Mouse (Mus musculus): ENCODE data around the gene Ebf4. TPM values are rescaled to one million over a fixed set of nuclear protein-coding genes. Genes with fewer than 3 reads are reported as not detected.
A peak's percentile ranks its signal among the peaks of the same experiment; 100 is the strongest.

Ebf4 gene
- polyA plus RNA-seq, 1 experiment from 2014 or later: 1.2 TPM

- Histone ChIP-seq H3K27me3 (replicated peaks; ENCODE audit: control insufficient read depth, insufficient read depth, low read length) (no peaks in the 10 kb centered on the region), H3K4me3 (ENCODE audit: low read length) (no peak overlapping the region), H3K9ac (ENCODE audit: low read depth, low read length) (no peak overlapping the region), H3K27ac (ENCODE audit: low read length) (no peak overlapping the region), H3K4me2 (ENCODE audit: low read depth, low read length) (no peak overlapping the region), H3K36me3 (ENCODE audit: control insufficient read depth, insufficient read depth, low read length) (no peaks in the 10 kb centered on the region), H3K9me3 (ENCODE audit: control insufficient read depth, low read length) (no peaks in the 10 kb centered on the region), H3K4me1 (ENCODE audit: control insufficient read depth, insufficient read depth, low read length) (peaks cover 4% of the 10 kb centered on the region; the same call in 1 of the 2 replicates)
- ATAC-seq: no peak
- 17% methylated on average over 6 of the region's 6 CpGs for WGBS
Measured at GRCm38 (mm10) chr2:130408194-130408593, 113.2 kb downstream of the Ebf4 start.

DNA sequence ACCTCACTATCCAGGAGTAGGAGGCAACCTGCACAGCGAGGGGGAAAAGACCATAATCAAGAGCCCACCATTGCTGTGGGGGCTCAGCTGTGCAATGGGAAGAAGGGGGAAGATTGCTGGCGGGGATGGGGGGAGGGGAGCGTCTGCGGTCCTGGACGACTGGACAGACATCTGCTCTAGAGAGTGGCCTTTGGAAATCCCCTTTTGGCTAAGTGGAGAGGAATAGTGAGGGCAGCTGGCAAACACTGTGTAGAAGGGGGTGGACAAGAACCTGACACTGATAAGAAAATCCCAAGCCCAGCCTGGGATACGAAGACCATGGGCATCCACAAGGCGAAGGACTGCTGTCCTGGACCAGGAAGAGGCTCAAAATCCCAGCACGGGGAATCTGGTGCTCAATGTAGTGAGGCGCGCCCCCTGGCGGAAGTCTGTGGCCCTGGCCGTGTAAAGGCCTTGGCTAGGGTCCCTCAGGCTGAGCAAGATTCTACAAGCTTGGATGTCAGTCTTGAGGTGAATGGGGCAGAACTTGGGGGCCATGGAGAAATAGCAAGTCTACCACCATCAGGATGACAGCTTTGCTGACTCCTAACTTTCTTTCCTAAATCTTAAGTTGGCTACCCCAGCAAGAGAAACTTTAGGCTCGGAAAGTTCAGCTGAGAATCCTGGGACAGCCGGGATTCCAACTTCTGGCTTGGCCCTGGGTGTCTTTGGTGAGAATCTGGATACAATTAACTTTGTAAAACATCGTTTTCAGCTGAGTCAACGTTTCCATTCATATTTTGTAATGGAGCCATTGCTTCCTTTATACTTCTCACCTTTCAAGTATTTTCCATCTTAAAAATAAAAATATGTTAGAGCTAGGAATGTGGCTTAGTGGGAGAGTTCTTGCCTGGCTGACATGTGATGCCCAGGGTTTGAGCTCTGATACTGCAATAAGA is 116.9 kb downstream of the Ebf4 start:
- WGBS: 38% methylated on average over 16 of the region's 16 CpGs
- no peak overlapping the region for H3K4me2 ChIP-seq (ENCODE audit: low read depth, low read length)
- peak; percentile 77 for ATAC-seq

GRCm38 (mm10) chr2:130412775-130413174 is 117.8 kb downstream of the Ebf4 start:
- no peaks in the 10 kb centered on the region for H3K36me3 ChIP-seq (ENCODE audit: control insufficient read depth, insufficient read depth, low read length)
- no peak overlapping the region for H3K4me3 ChIP-seq (ENCODE audit: low read length)
- H3K27me3 ChIP-seq (replicated peaks; ENCODE audit: control insufficient read depth, insufficient read depth, low read length): no peaks in the 10 kb centered on the region
- no peaks in the 10 kb centered on the region for H3K9me3 ChIP-seq (ENCODE audit: control insufficient read depth, low read length)
- no peak for ATAC-seq
- H3K9ac ChIP-seq (ENCODE audit: low read depth, low read length): no peak overlapping the region
- H3K4me1 ChIP-seq (ENCODE audit: control insufficient read depth, insufficient read depth, low read length): peaks cover 4% of the 10 kb centered on the region; the same call in 1 of the 2 replicates
- H3K4me2 ChIP-seq (ENCODE audit: low read depth, low read length): no peak overlapping the region
- 67% methylated on average over 3 of the region's 3 CpGs for WGBS
- no peak overlapping the region for H3K27ac ChIP-seq (ENCODE audit: low read length)

More for the DNA sequence above, 116.9 kb downstream of the Ebf4 start:
- H3K27me3 ChIP-seq (replicated peaks; ENCODE audit: control insufficient read depth, insufficient read depth, low read length): no peaks in the 10 kb centered on the region
- no peak overlapping the region for H3K9ac ChIP-seq (ENCODE audit: low read depth, low read length)
- H3K4me1 ChIP-seq (ENCODE audit: control insufficient read depth, insufficient read depth, low read length): peaks cover 4% of the 10 kb centered on the region; the same call in 1 of the 2 replicates
- H3K27ac ChIP-seq (ENCODE audit: low read length): no peak overlapping the region
- no peaks in the 10 kb centered on the region for H3K36me3 ChIP-seq (ENCODE audit: control insufficient read depth, insufficient read depth, low read length)
- no peak overlapping the region for H3K4me3 ChIP-seq (ENCODE audit: low read length)
- no peaks in the 10 kb centered on the region for H3K9me3 ChIP-seq (ENCODE audit: control insufficient read depth, low read length)

- H3K27me3 ChIP-seq (replicated peaks; ENCODE audit: control insufficient read depth, insufficient read depth, low read length): no peaks in the 10 kb centered on the region
- peaks cover 4% of the 10 kb centered on the region; the same call in 1 of the 2 replicates for H3K4me1 ChIP-seq (ENCODE audit: control insufficient read depth, insufficient read depth, low read length)
- whole genome bisulfite sequencing: 74% methylated on average over 6 of the region's 6 CpGs
- no peaks in the 10 kb centered on the region for H3K9me3 ChIP-seq (ENCODE audit: control insufficient read depth, low read length)
- no peak overlapping the region for H3K4me3 ChIP-seq (ENCODE audit: low read length)
- H3K4me2 ChIP-seq (ENCODE audit: low read depth, low read length): no peak overlapping the region
- H3K36me3 ChIP-seq (ENCODE audit: control insufficient read depth, insufficient read depth, low read length): no peaks in the 10 kb centered on the region
- H3K9ac ChIP-seq (ENCODE audit: low read depth, low read length): no peak overlapping the region
- ATAC-seq: no peak
- H3K27ac ChIP-seq (ENCODE audit: low read length): no peak overlapping the region
Measured at GRCm38 (mm10) chr2:130414094-130414856, 119.3 kb downstream of the Ebf4 start.

Other genes with a start within 250 kb of the Ebf4 start
- gene Tgm6, start 182.8 kb upstream of the Ebf4 start, polyA plus RNA-seq (2015; fragmentation: Nextera tagmentation; extraction: Ambion mirVana): not detected in 2 replicates
- gene Snrpb, start 115.8 kb upstream of the Ebf4 start, polyA plus RNA-seq (2015; fragmentation: Nextera tagmentation; extraction: Ambion mirVana): 470 and 526 TPM in 2 replicates
- gene Tmc2, start 100.0 kb upstream of the Ebf4 start, polyA plus RNA-seq (2015; fragmentation: Nextera tagmentation; extraction: Ambion mirVana): not detected in 2 replicates
- 209 and 237 TPM in 2 replicates for gene Nop56, start 20.7 kb upstream of the Ebf4 start, polyA plus RNA-seq (2015; fragmentation: Nextera tagmentation; extraction: Ambion mirVana)
- gene Idh3b, start 10.6 kb upstream of the Ebf4 start, polyA plus RNA-seq (2015; fragmentation: Nextera tagmentation; extraction: Ambion mirVana): 300 and 308 TPM in 2 replicates
- gene Cpxm1, start 102.4 kb downstream of the Ebf4 start, polyA plus RNA-seq (2015; fragmentation: Nextera tagmentation; extraction: Ambion mirVana): 32.1 and 36.6 TPM in 2 replicates
- not detected in 2 replicates for gene Gm28372, start 110.1 kb downstream of the Ebf4 start, polyA plus RNA-seq (2015; fragmentation: Nextera tagmentation; extraction: Ambion mirVana)
- 0.32 TPM in 1 of 2 replicates, not detected in the other for gene 1700020A23Rik, start 110.1 kb downstream of the Ebf4 start, polyA plus RNA-seq (2015; fragmentation: Nextera tagmentation; extraction: Ambion mirVana)
- gene Tmem239, start 111.3 kb downstream of the Ebf4 start, polyA plus RNA-seq (2015; fragmentation: Nextera tagmentation; extraction: Ambion mirVana): not detected in 2 replicates
- 75.0 and 81.5 TPM in 2 replicates for gene Vps16, start 129.2 kb downstream of the Ebf4 start, polyA plus RNA-seq (2015; fragmentation: Nextera tagmentation; extraction: Ambion mirVana)
- 10.7 and 13.2 TPM in 2 replicates for gene Pced1a, start 129.5 kb downstream of the Ebf4 start, polyA plus RNA-seq (2015; fragmentation: Nextera tagmentation; extraction: Ambion mirVana)
- 29.0 and 53.6 TPM in 2 replicates for gene Ptpra, start 155.1 kb downstream of the Ebf4 start, polyA plus RNA-seq (2015; fragmentation: Nextera tagmentation; extraction: Ambion mirVana)

All from intestine, embryonic 16.5 days (tissue).